Mouse (Mus musculus) liver, embryonic 13.5 days (tissue): ENCODE data around the gene Xaf1. TPM values are rescaled to one million over a fixed set of nuclear protein-coding genes. Genes with fewer than 3 reads are reported as not detected.

Experiments
- ATAC-seq: fragments of 200-750 bp; cut with Nextera tagmentation; 2 replicates; pipeline ENCODE4 v1.8.0; 2017; ENCODE audit warnings: low read depth, mild to moderate bottlenecking, moderate number of reproducible peaks, moderate library complexity
- DNase-seq: peaks from one replicate; pipeline ENCODE4 v3.0.0; 2022
- H3K27ac ChIP-seq: fragments of 300-500 bp; sonication (generic); 2 replicates; pipeline ENCODE4 v1.5.1; 2015; ENCODE audit warnings: moderate library complexity, mild to moderate bottlenecking, inconsistent platforms
- H3K27me3 ChIP-seq: fragments of 300-500 bp; sonication (generic); 2 replicates; pipeline ENCODE4 v1.6.1; 2015; ENCODE audit warnings: mild to moderate bottlenecking, inconsistent platforms
- H3K36me3 ChIP-seq: fragments of 300-500 bp; sonication (generic); 2 replicates; pipeline ENCODE4 v1.6.1; 2015; ENCODE audit warnings: mild to moderate bottlenecking, inconsistent platforms
- H3K4me1 ChIP-seq: fragments of 300-500 bp; sonication (generic); replicated peaks from 2 replicates; pipeline ENCODE4 v1.6.1; 2015; ENCODE audit warnings: inconsistent platforms
- H3K4me2 ChIP-seq: fragments of 300-500 bp; sonication (generic); 2 replicates; pipeline ENCODE4 v1.6.1; 2015; ENCODE audit warnings: inconsistent platforms, mild to moderate bottlenecking, moderate library complexity
- H3K4me3 ChIP-seq: fragments of 300-500 bp; sonication (generic); replicated peaks from 2 replicates; pipeline ENCODE4 v1.5.1; 2015; ENCODE audit warnings: mild to moderate bottlenecking, inconsistent platforms
- H3K9ac ChIP-seq: fragments of 300-500 bp; sonication (generic); 2 replicates; pipeline ENCODE4 v1.6.1; 2015; ENCODE audit warnings: mild to moderate bottlenecking, inconsistent platforms
- H3K9me3 ChIP-seq: fragments of 300-500 bp; sonication (generic); replicated peaks from 2 replicates; pipeline ENCODE4 v1.6.1; 2016; ENCODE audit warnings: inconsistent platforms
- WGBS: fragments of 180-500 bp; shearing (Covaris S2); methylation state at CpG from one replicate; pipeline ENCODE4 v1.1.7; 2015; ENCODE audit not compliant: insufficient replicate concordance; 5-methylcytosine and 5-hydroxymethylcytosine counted together
- polyA plus RNA-seq: library from polyadenylated mRNA; unstranded; fragments of >200 nt; fragmentation: Nextera tagmentation; extraction: Ambion mirVana; gene quantifications from 2 replicates; pipeline ENCODE4 v1.2.1, GENCODE M21; 2015

Xaf1 gene
- polyA plus RNA-seq, 1 experiment from 2014 or later = 4.0 TPM

GRCm38 (mm10) chr11:72283486-72284224 is 17.8 kb upstream of the Xaf1 start:
- H3K27me3 ChIP-seq = no peaks in the 10 kb centered on the region
- no peak overlapping the region for H3K4me2 ChIP-seq
- no peak overlapping the region for H3K9ac ChIP-seq
- DNase-seq = no peak
- H3K36me3 ChIP-seq = no peaks in the 10 kb centered on the region
- H3K9me3 ChIP-seq = no peaks in the 10 kb centered on the region
- no peaks in the 10 kb centered on the region for H3K4me1 ChIP-seq
- ATAC-seq = no peak
- WGBS = 77% methylated on average over 16 of the region's 16 CpGs
- H3K27ac ChIP-seq = no peak overlapping the region
- H3K4me3 ChIP-seq = no peak overlapping the region

- no peaks in the 10 kb centered on the region for H3K36me3 ChIP-seq
- WGBS = 63% methylated on average over 14 of the region's 14 CpGs
- no peak for ATAC-seq
These were observed 16.8 kb upstream of the Xaf1 start for GRCm38 (mm10) chr11:72284532-72285182.

GRCm38 (mm10) chr11:72285971-72286480 is 15.4 kb upstream of the Xaf1 start:
- Histone ChIP-seq H3K9me3 (no peaks in the 10 kb centered on the region), H3K27ac (no peak overlapping the region), H3K4me3 (no peak overlapping the region), H3K36me3 (no peaks in the 10 kb centered on the region), H3K9ac (no peak overlapping the region), H3K4me2 (no peak overlapping the region), H3K4me1 (no peaks in the 10 kb centered on the region), H3K27me3 (no peaks in the 10 kb centered on the region)
- ATAC-seq (no peak), DNase-seq (no peak)
- 42% methylated on average over 6 of the region's 6 CpGs for WGBS

More at GRCm38 (mm10) chr11:72284532-72285182, 16.8 kb upstream of the Xaf1 start:
- no peak for DNase-seq
- Histone ChIP-seq H3K4me1 (no peaks in the 10 kb centered on the region), H3K4me2 (no peak overlapping the region), H3K27ac (no peak overlapping the region), H3K9me3 (no peaks in the 10 kb centered on the region), H3K27me3 (no peaks in the 10 kb centered on the region), H3K4me3 (no peak overlapping the region), H3K9ac (no peak overlapping the region)

- no peak overlapping the region for H3K4me2 ChIP-seq
- WGBS = 55% methylated on average over 3 of the region's 3 CpGs
- H3K9ac ChIP-seq = no peak overlapping the region
- H3K9me3 ChIP-seq = no peaks in the 10 kb centered on the region
- H3K4me1 ChIP-seq = no peaks in the 10 kb centered on the region
- no peaks in the 10 kb centered on the region for H3K36me3 ChIP-seq
- no peak for ATAC-seq
- no peak overlapping the region for H3K4me3 ChIP-seq
- no peak for DNase-seq
- H3K27me3 ChIP-seq = no peaks in the 10 kb centered on the region
- H3K27ac ChIP-seq = no peak overlapping the region
These were observed 14.8 kb upstream of the Xaf1 start for GRCm38 (mm10) chr11:72286651-72287050.

- no peaks in the 10 kb centered on the region for H3K27me3 ChIP-seq
- no peak overlapping the region for H3K4me2 ChIP-seq
- WGBS = 79% methylated on average over 2 of the region's 2 CpGs
- H3K27ac ChIP-seq = no peak overlapping the region
- H3K4me1 ChIP-seq = no peaks in the 10 kb centered on the region
- ATAC-seq (no peak), DNase-seq (no peak)
- no peak overlapping the region for H3K9ac ChIP-seq
- H3K9me3 ChIP-seq = no peaks in the 10 kb centered on the region
- no peaks in the 10 kb centered on the region for H3K36me3 ChIP-seq
- H3K4me3 ChIP-seq = no peak overlapping the region
These were observed 14.3 kb upstream of the Xaf1 start for GRCm38 (mm10) chr11:72287126-72287525.

- Histone ChIP-seq H3K36me3 (no peaks in the 10 kb centered on the region), H3K27me3 (no peaks in the 10 kb centered on the region), H3K4me2 (no peak overlapping the region), H3K4me1 (no peaks in the 10 kb centered on the region), H3K9me3 (no peaks in the 10 kb centered on the region), H3K27ac (no peak overlapping the region), H3K4me3 (no peak overlapping the region), H3K9ac (no peak overlapping the region)
- WGBS = 68% methylated on average over 3 of the region's 3 CpGs
- DNase-seq (no peak), ATAC-seq (no peak)
These were observed 13.9 kb upstream of the Xaf1 start for GRCm38 (mm10) chr11:72287543-72287942.

GRCm38 (mm10) chr11:72293116-72293515 is 8.3 kb upstream of the Xaf1 start:
- 65% methylated on average over 2 of the region's 2 CpGs for WGBS

GRCm38 (mm10) chr11:72302230-72302629 is 801 bp downstream of the Xaf1 start:
- DNase-seq (no peak), ATAC-seq (no peak)
- H3K9ac ChIP-seq = no peak overlapping the region
- no peaks in the 10 kb centered on the region; the same call in 1 of the 2 replicates for H3K4me1 ChIP-seq
- WGBS = 68% methylated on average over 7 of the region's 7 CpGs
- H3K27me3 ChIP-seq = no peaks in the 10 kb centered on the region
- no peaks in the 10 kb centered on the region for H3K9me3 ChIP-seq
- H3K27ac ChIP-seq = no peak overlapping the region
- peak overlapping the region; percentile 46 for H3K4me2 ChIP-seq
- H3K36me3 ChIP-seq = no peaks in the 10 kb centered on the region
- peak overlapping the region; percentile 32; the same call in 1 of the 2 replicates for H3K4me3 ChIP-seq

More at GRCm38 (mm10) chr11:72293116-72293515, 8.3 kb upstream of the Xaf1 start:
- Histone ChIP-seq H3K9me3 (no peaks in the 10 kb centered on the region), H3K4me1 (no peaks in the 10 kb centered on the region), H3K27me3 (no peaks in the 10 kb centered on the region), H3K36me3 (no peaks in the 10 kb centered on the region), H3K9ac (no peak overlapping the region), H3K4me2 (no peak overlapping the region), H3K27ac (no peak overlapping the region), H3K4me3 (no peak overlapping the region)
- no peak for DNase-seq
- no peak for ATAC-seq

GRCm38 (mm10) chr11:72307461-72307860 is 6.0 kb downstream of the Xaf1 start:
- Histone ChIP-seq H3K27me3 (peaks cover 2% of the 10 kb centered on the region; the same call in 1 of the 2 replicates), H3K9me3 (no peaks in the 10 kb centered on the region), H3K9ac (no peak overlapping the region), H3K36me3 (no peaks in the 10 kb centered on the region), H3K4me3 (no peak overlapping the region), H3K27ac (no peak overlapping the region), H3K4me1 (no peaks in the 10 kb centered on the region), H3K4me2 (no peak overlapping the region)
- 70% methylated on average over 5 of the region's 5 CpGs for WGBS
- ATAC-seq (no peak), DNase-seq (no peak)

- Histone ChIP-seq H3K4me2 (no peak overlapping the region), H3K27ac (no peak overlapping the region), H3K9ac (no peak overlapping the region), H3K4me3 (no peak overlapping the region), H3K4me1 (0 out of 2 replicates have a peak, but pooled peaks cover under 1% of the 10 kb centered on the region), H3K9me3 (no peaks in the 10 kb centered on the region), H3K36me3 (no peaks in the 10 kb centered on the region), H3K27me3 (peaks cover 15% of the 10 kb centered on the region)
- DNase-seq (no peak), ATAC-seq (no peak)
- WGBS = 41% methylated on average over 2 of the region's 2 CpGs
These were observed 7.6 kb downstream of the Xaf1 start for GRCm38 (mm10) chr11:72308982-72309381.

GRCm38 (mm10) chr11:72310491-72310890 is 9.1 kb downstream of the Xaf1 start:
- no peak overlapping the region for H3K4me3 ChIP-seq
- no peaks in the 10 kb centered on the region for H3K9me3 ChIP-seq
- ATAC-seq (no peak), DNase-seq (no peak)
- peaks cover 30% of the 10 kb centered on the region for H3K27me3 ChIP-seq
- H3K4me2 ChIP-seq = no peak overlapping the region
- H3K27ac ChIP-seq = no peak overlapping the region
- 43% methylated on average over 4 of the region's 4 CpGs for WGBS
- H3K4me1 ChIP-seq = 0 out of 2 replicates have a peak, but pooled peaks cover 5% of the 10 kb centered on the region
- H3K9ac ChIP-seq = no peak overlapping the region
- no peaks in the 10 kb centered on the region for H3K36me3 ChIP-seq
